27 mouse cellular contexts compared by ENCODE assay signal in the genomic region with DNA sequence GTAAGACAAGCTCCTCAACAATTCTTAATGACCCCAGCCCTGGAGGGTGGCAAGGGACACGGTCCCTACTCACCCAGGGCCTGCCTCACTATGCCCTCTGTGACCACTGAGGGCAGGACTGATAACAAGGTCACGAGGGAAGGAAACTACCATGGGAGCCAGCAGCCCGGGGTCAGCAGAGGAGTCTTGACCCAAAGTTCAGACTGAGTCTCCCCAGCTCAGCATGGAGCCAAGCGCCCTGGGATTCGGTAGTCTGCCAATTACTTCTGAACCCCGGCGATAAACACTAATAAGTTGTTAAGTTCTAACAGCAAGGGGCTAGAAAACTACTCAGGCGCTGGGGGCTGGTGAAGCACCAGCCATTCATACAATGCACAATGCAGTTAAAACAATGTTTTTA. TPM values are rescaled to one million over a fixed set of nuclear protein-coding genes. Genes with fewer than 3 reads are reported as not detected.
A peak's percentile ranks its signal among the peaks of the same experiment; 100 is the strongest.
DNase-seq lines count a peak whose midpoint lies in the region; ATAC-seq and TF ChIP-seq lines count a peak whose summit lies in the region.
"Had no signal": no experiment of that assay in that cellular context is flagged by ENCODE, and none has a peak within 500 bp of the region (broad histone marks: within the 10 kb centered on the region; RNA-seq: fewer than 3 reads in every experiment).

No protein-coding gene starts in this region.

- DNase-seq in heart, adult 2 months, result no peak
- no peak for DNase-seq in heart, postnatal 0 days (ENCODE audit: low spot score)
- no peak for DNase-seq in heart, postnatal 4 days
- peak; percentile 63 for DNase-seq in liver, adult 2 months (ENCODE audit: extremely low read depth, low read depth, low spot score)
- no peak for DNase-seq in liver, postnatal 0 days
- no peak for DNase-seq in left cerebral cortex, adult 2 months (ENCODE audit: extremely low spot score in 1 of 2, low spot score in 2 of 2)
- DNase-seq: B cell, adult 2 months; cerebellum, adult 8-10 months; cerebellum, postnatal 25 days; forebrain, postnatal 0 days; gastrocnemius, postnatal 10 days; lung, postnatal 36 days; right cerebral cortex, postnatal 25 days; spleen, adult 18-20 months; thymus, adult 18-20 months; thymus, postnatal 25 days had no signal

- H3K79me2 ChIP-seq in heart, adult 2 months (replicated peaks; ENCODE audit: control insufficient read depth, insufficient read depth, low read length), result no peaks in the 10 kb centered on the region
- peaks cover 9% of the 10 kb centered on the region; the same call in 1 of the 2 replicates for H3K79me2 ChIP-seq in liver, adult 2 months (ENCODE audit: control insufficient read depth, insufficient read depth, low read length)

- H3K27me3 ChIP-seq in heart, embryonic 12.5 days (replicated peaks), result no peaks in the 10 kb centered on the region
- no peaks in the 10 kb centered on the region for H3K27me3 ChIP-seq in heart, adult 2 months (ENCODE audit: control insufficient read depth, insufficient read depth, low read length)
- no peaks in the 10 kb centered on the region for H3K27me3 ChIP-seq in heart, postnatal 0 days (ENCODE audit: control insufficient read depth, insufficient read depth, low read length)
- H3K27me3 ChIP-seq in liver, adult 2 months (ENCODE audit: control insufficient read depth, insufficient read depth, low read length), result no peaks in the 10 kb centered on the region
- no peaks in the 10 kb centered on the region for H3K27me3 ChIP-seq in liver, postnatal 0 days (ENCODE audit: insufficient read depth, low read length)
- H3K27me3 ChIP-seq: embryonic facial prominence, embryonic 15.5 days; forebrain, embryonic 12.5 days had no signal

- no peak for ATAC-seq in heart, embryonic 12.5 days (ENCODE audit: insufficient number of reproducible peaks, low FRiP score)
- no peak for ATAC-seq in heart, postnatal 0 days (ENCODE audit: insufficient read depth, low read depth)
- no peak for ATAC-seq in liver, postnatal 0 days
- ATAC-seq: forebrain, postnatal 0 days; hindbrain, embryonic 16.5 days; midbrain, embryonic 16.5 days had no signal

- peaks cover 62% of the 10 kb centered on the region for H3K36me3 ChIP-seq in heart, embryonic 12.5 days
- H3K36me3 ChIP-seq in heart, adult 2 months (ENCODE audit: control insufficient read depth, insufficient read depth, low read length), result no peaks in the 10 kb centered on the region
- H3K36me3 ChIP-seq in heart, postnatal 0 days (replicated peaks; ENCODE audit: control insufficient read depth, insufficient read depth, low read length), result peaks cover 67% of the 10 kb centered on the region
- H3K36me3 ChIP-seq in liver, adult 2 months (ENCODE audit: control insufficient read depth, insufficient read depth, low read length), result peaks cover 30% of the 10 kb centered on the region
- H3K36me3 ChIP-seq in liver, postnatal 0 days (replicated peaks; ENCODE audit: insufficient read depth, low read length), result peaks cover 21% of the 10 kb centered on the region; the same call in 1 of the 2 replicates

- no peak for TF ChIP-seq CTCF in heart, adult 2 months (IDR thresholded peaks at IDR 0.05)
- no peak for TF ChIP-seq CTCF in heart, postnatal 0 days (IDR thresholded peaks at IDR 0.05; ENCODE audit: low read depth)
- TF ChIP-seq CTCF in liver, adult 2 months (IDR thresholded peaks at IDR 0.05; ENCODE audit: low read depth, low read length), result no peak
- no peak for TF ChIP-seq CTCF in liver, postnatal 0 days (IDR thresholded peaks at IDR 0.05; ENCODE audit: low read depth)
- TF ChIP-seq CTCF in left cerebral cortex, adult 2 months (IDR thresholded peaks at IDR 0.05), result no peak

- WGBS in heart, embryonic 12.5 days, result 64% methylated on average over 8 of the region's 8 CpGs
- 54% methylated on average over 8 of the region's 8 CpGs for WGBS in heart, adult 2 months
- WGBS in heart, postnatal 0 days, result 51% methylated on average over 8 of the region's 8 CpGs
- WGBS in liver, adult 2 months, result 24% methylated on average over 8 of the region's 8 CpGs
- WGBS in liver, postnatal 0 days (ENCODE audit: insufficient replicate concordance), result 74% methylated on average over 8 of the region's 8 CpGs

- H3K4me1 ChIP-seq in heart, embryonic 12.5 days (replicated peaks), result peaks cover 50% of the 10 kb centered on the region
- H3K4me1 ChIP-seq in heart, adult 2 months (ENCODE audit: control insufficient read depth, insufficient read depth, low read length), result no peaks in the 10 kb centered on the region; the same call in 1 of the 2 replicates
- peaks cover 15% of the 10 kb centered on the region for H3K4me1 ChIP-seq in heart, postnatal 0 days (ENCODE audit: control insufficient read depth, insufficient read depth)
- H3K4me1 ChIP-seq in liver, adult 2 months (ENCODE audit: control insufficient read depth, insufficient read depth, low read length), result peaks cover 10% of the 10 kb centered on the region
- peaks cover 5% of the 10 kb centered on the region; the same call in 1 of the 2 replicates for H3K4me1 ChIP-seq in liver, postnatal 0 days (ENCODE audit: insufficient read depth)
- H3K4me1 ChIP-seq: forebrain, embryonic 12.5 days had no signal

- TF ChIP-seq POLR2A in heart, adult 2 months (IDR thresholded peaks at IDR 0.05; ENCODE audit: insufficient read depth, low read depth, low read length), result no peak
- no peak for TF ChIP-seq POLR2A in liver, adult 2 months (IDR thresholded peaks at IDR 0.05; ENCODE audit: extremely low read depth, insufficient read depth, low read length)

- H3K4me2 ChIP-seq in heart, embryonic 12.5 days, result no peak overlapping the region; the same call in 1 of the 2 replicates
- peak overlapping the region; percentile 53 for H3K4me2 ChIP-seq in heart, postnatal 0 days (ENCODE audit: low read depth, low read length)
- no peak overlapping the region for H3K4me2 ChIP-seq in liver, postnatal 0 days (ENCODE audit: low read depth, low read length)
- H3K4me2 ChIP-seq: embryonic facial prominence, embryonic 15.5 days; forebrain, embryonic 12.5 days; liver, embryonic 11.5 days; midbrain, embryonic 11.5 days had no signal

- H3K4me3 ChIP-seq in heart, embryonic 12.5 days, result no peak overlapping the region
- no peak overlapping the region for H3K4me3 ChIP-seq in heart, adult 2 months
- peak overlapping the region; percentile 13; the same call in 1 of the 2 replicates for H3K4me3 ChIP-seq in heart, postnatal 0 days (ENCODE audit: low read depth, low read length)
- no peak overlapping the region for H3K4me3 ChIP-seq in liver, adult 2 months (ENCODE audit: insufficient read depth, low read depth, low read length)
- H3K4me3 ChIP-seq in liver, postnatal 0 days (ENCODE audit: low read depth, low read length), result no peak overlapping the region
- no peak overlapping the region for H3K4me3 ChIP-seq in left cerebral cortex, adult 2 months
- H3K4me3 ChIP-seq: embryonic facial prominence, embryonic 10.5 days; embryonic facial prominence, embryonic 15.5 days; forebrain, embryonic 12.5 days; layer of hippocampus, adult 2 months had no signal

- no peak for TF ChIP-seq EP300 in heart, adult 2 months (IDR thresholded peaks at IDR 0.05; ENCODE audit: insufficient read depth, low read depth, low read length)
- TF ChIP-seq EP300 in heart, postnatal 0 days (IDR thresholded peaks at IDR 0.05; ENCODE audit: low read depth), result no peak
- TF ChIP-seq EP300 in liver, postnatal 0 days (IDR thresholded peaks at IDR 0.05; ENCODE audit: low read depth), result no peak

- H3K9ac ChIP-seq in heart, embryonic 12.5 days, result peak overlapping the region; percentile 32; the same call in 1 of the 2 replicates
- H3K9ac ChIP-seq in heart, adult 2 months (ENCODE audit: low read depth, low read length), result no peak overlapping the region
- no peak overlapping the region for H3K9ac ChIP-seq in heart, postnatal 0 days (replicated peaks; ENCODE audit: low read depth, low read length)
- no peak overlapping the region for H3K9ac ChIP-seq in liver, adult 2 months (ENCODE audit: low read depth, low read length)
- H3K9ac ChIP-seq in liver, postnatal 0 days (replicated peaks), result no peak overlapping the region
- H3K9ac ChIP-seq: embryonic facial prominence, embryonic 15.5 days; forebrain, embryonic 12.5 days; forebrain, postnatal 0 days had no signal

- peak overlapping the region; percentile 44 for H3K27ac ChIP-seq in heart, embryonic 12.5 days (ENCODE audit: poor library complexity, severe bottlenecking)
- H3K27ac ChIP-seq in heart, adult 2 months, result no peak overlapping the region; the same call in 1 of the 2 replicates
- peak overlapping the region; percentile 91 for H3K27ac ChIP-seq in heart, postnatal 0 days (ENCODE audit: low read depth)
- no peak overlapping the region for H3K27ac ChIP-seq in liver, adult 2 months (replicated peaks; ENCODE audit: insufficient read depth, low read depth, low read length)
- H3K27ac ChIP-seq in liver, postnatal 0 days (ENCODE audit: low read depth), result no peak overlapping the region
- H3K27ac ChIP-seq in left cerebral cortex, adult 2 months, result no peak overlapping the region; the same call in 1 of the 2 replicates
- H3K27ac ChIP-seq: embryonic facial prominence, embryonic 10.5 days; forebrain, embryonic 12.5 days; layer of hippocampus, adult 2 months; stomach, postnatal 0 days had no signal

- intact Hi-C loops in heart, adult 2 months (cut with DNase I), result no loop called here
- intact Hi-C loops in left cerebral cortex, adult 2 months (cut with DNase I), result no loop called here

- no peaks in the 10 kb centered on the region for H3K9me3 ChIP-seq in heart, embryonic 12.5 days (replicated peaks)
- H3K9me3 ChIP-seq in heart, postnatal 0 days (replicated peaks; ENCODE audit: control insufficient read depth, low read length), result no peaks in the 10 kb centered on the region
- H3K9me3 ChIP-seq in liver, postnatal 0 days (ENCODE audit: low read length), result no peaks in the 10 kb centered on the region
- H3K9me3 ChIP-seq: embryonic facial prominence, embryonic 10.5 days; embryonic facial prominence, embryonic 15.5 days; forebrain, embryonic 12.5 days had no signal

RNA-seq across cellular contexts. Expression of gene Akap1, which starts 24.1 kb away (rescaled TPM):
- 34.1 and 38.9 TPM in 2 replicates for polyA plus RNA-seq in heart, embryonic 12.5 days (2016; fragmentation: Nextera tagmentation; extraction: Ambion mirVana)
- 100 to 1,000 TPM; 140 to 141 TPM for total RNA-seq in heart, adult 2 months (2021)
- 125 and 178 TPM in 2 replicates for polyA plus RNA-seq in heart, adult 2 months (2012; rRNA removed)
- total RNA-seq in heart, postnatal 0 days (2014; rRNA removed; ENCODE audit: low replicate concordance), result 125 and 144 TPM in 2 replicates
- polyA plus RNA-seq in heart, postnatal 0 days (2015; fragmentation: Nextera tagmentation; extraction: Ambion mirVana), result 51.4 and 54.0 TPM in 2 replicates
- 100 to 1,000 TPM; 105 TPM for total RNA-seq in heart, postnatal 4 days (2021)
- 37.7 and 53.6 TPM in 2 replicates for total RNA-seq in liver, adult 2 months (2014; rRNA removed)
- polyA plus RNA-seq in liver, adult 2 months (2012; rRNA removed), result 58.0 and 81.5 TPM in 2 replicates
- 14.2 and 14.5 TPM in 2 replicates for polyA plus RNA-seq in liver, postnatal 0 days (2015; fragmentation: Nextera tagmentation; extraction: Ambion mirVana)
- 10 to 100 TPM; 39.8 to 40.1 TPM for total RNA-seq in left cerebral cortex, adult 2 months (2021)
- total RNA-seq: neutrophil, adult 5-6 weeks had no signal

Comparison
In these comparisons a context has a peak if more than half of its experiments do, and no peak if none do; other contexts are left out.
1. H3K27ac ChIP-seq: peak in heart, embryonic 12.5 days (single experiment) and heart, postnatal 0 days (single experiment); none in heart, adult 2 months (single experiment), liver, adult 2 months (single experiment), liver, postnatal 0 days (single experiment) and left cerebral cortex, adult 2 months (single experiment).